Mouse (Mus musculus) megakaryocyte, adult 5-6 weeks (primary cell): ENCODE data around the gene Cebpa. TPM values are rescaled to one million over a fixed set of nuclear protein-coding genes. Genes with fewer than 3 reads are reported as not detected.

Experiments
- ATAC-seq: 2 replicates; pipeline ENCODE4 v1.8.0; 2016; ENCODE audit warnings: mild to moderate bottlenecking, inconsistent platforms; ENCODE audit not compliant: poor library complexity, severe bottlenecking
- total RNA-seq, 2 experiments: library from RNA; stranded (forward) in 1 of 2; stranded (reverse) in 1 of 2; fragments of 153-499, 151-499 nt in 1 of 2; fragments of 221-1000, 200-1000 nt in 1 of 2; gene quantifications; 2 replicates each; pipeline versions ENCODE4 v1.2.3 to v1.2.4; 2015 to 2017

Gene Cebpa
- total RNA-seq (2015) (48.7 and 57.0 TPM in 2 replicates), total RNA-seq (2017) (21.7 and 22.4 TPM in 2 replicates)

DNA sequence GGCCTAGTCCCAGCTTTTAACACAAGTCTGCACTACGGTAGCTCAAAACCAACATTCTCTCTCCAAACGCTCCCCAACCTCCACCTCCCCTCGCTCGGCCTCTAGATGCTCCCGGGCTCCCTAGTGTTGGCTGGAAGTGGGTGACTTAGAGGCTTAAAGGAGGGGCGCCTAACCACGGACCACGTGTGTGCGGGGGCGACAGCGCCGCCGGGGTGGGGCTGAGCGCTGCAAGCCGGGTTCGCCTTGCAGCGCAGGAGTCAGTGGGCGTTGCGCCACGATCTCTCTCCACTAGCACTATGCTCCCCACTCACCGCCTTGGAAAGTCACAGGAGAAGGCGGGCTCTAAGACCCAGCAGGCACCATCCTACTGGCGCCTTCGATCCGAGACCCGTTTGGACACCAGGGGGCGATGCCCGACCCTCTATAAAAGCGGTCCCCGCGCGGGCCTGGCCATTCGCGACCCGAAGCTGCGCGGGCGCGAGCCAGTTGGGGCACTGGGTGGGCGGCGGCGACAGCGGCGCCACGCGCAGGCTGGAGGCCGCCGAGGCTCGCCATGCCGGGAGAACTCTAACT lies at the start of gene Cebpa:
TSS of gene Cebpa (plus strand) at position 453 of the 573 bp plus-strand sequence.
- peak; percentile 77 for ATAC-seq

DNA sequence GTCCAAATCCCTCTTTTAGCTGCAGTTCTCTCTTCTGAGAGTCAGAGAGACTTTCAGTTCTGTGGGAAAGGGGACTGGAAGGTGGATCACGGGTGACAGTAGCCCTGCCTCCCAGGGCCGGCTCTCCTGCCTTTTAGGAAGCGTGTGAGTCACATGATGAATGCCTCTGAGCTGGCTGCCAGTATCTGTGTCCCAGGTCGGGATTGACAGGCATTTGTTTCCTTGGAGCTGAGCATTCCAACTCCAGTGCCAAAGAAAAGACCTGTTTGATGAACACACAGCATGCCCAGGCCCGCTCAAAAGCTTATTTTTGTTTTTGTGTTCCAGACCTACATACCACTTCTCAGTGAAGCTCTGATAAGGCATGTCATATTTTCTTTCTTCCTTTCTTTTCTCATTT lies 42.4 kb upstream of the Cebpa start:
- ATAC-seq, result no peak

DNA sequence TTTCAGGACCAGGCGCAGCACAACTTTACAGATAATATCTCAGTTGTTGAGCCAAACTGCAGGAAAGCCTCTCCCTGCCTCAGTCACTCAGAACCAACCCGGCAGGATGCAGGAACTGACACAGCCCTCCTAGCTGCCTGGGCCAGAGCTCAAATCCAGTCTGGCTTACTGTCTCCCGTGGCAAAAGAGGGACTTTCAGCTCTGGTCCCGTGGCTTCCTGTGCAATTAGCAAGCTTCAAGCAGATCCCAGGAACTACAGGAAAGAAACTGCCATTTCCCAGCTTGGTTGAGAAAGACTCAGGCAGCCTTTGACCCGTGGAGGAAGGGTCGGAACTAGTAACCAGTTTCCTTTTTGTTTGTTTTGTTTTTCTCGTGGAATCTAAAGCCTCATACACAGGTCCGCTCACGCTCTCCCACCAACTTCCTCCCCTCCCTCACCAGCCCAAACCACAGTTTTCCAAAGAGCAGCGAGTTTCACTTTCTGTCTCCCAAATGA lies 38.2 kb upstream of the Cebpa start:
- peak; percentile 58 for ATAC-seq

DNA sequence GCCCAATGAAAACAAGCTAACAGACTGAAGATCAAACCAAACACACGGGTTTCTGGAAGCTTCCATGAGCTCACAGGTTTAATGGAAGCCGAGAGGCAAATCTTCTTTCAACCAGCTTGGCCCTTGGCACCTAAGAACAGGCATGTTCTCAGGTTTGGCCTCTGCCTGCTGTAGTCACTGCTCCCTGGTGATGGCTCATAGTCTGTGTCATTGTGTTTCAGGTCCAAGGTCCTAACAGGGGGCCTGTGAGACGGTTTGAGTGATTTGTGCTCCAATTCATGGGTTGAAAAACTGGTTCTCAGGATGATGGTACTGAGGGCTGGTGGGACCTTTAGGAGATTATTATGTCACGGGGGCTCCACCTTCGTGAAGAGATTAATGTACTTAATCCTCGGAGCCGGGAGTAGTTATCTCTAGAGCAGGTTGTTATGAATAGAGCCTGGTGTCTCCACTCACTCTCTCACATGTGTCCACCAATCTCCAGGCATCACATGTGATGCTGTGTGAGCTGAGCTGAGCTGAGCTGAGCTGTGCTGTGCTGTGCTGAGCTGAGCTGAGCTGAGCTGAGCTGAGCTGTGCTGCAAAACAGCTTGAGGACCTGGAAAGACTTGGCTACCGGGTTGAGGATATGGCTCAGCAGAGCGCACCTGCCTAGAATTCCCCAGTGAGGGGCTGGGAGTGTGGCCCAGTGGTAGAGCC lies 37.5 kb upstream of the Cebpa start:
- no peak for ATAC-seq

DNA sequence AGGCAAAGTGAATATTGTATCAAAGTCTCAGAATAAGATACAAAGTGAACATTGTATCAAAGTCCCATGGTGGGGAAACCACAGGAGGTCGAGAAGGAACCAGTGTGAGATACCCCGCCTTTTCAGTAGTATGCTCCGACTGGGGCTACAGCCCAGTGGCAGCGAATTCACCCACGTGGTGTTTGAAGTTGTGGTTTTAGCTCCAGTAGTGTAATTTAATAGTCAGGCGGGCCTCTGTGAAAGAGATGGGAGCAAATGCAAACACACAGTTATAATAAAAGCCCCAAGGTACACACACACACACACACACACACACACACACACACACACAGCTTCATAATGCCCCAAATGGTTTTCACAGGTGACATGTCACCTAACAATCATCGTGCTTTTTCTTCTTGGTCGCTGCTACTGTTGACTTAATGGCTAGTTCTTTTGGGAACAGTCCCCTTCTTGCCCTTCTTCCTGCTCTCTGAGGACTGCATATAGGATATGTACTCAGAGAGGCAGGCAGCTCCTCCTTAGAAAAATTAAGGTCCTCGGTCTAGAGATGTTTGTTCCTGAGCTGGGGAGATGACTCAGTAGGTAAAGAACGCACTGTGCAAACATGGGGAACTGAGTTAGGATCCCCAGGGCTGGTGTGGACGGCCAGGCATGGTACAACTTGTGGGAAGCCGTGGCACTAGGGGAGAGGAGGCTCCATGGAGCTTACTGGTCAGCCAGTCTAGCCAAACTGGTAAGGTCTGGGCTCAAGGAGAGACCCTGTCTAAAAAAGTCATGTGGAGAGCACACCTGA lies 34.3 kb upstream of the Cebpa start:
- ATAC-seq, result no peak

DNA sequence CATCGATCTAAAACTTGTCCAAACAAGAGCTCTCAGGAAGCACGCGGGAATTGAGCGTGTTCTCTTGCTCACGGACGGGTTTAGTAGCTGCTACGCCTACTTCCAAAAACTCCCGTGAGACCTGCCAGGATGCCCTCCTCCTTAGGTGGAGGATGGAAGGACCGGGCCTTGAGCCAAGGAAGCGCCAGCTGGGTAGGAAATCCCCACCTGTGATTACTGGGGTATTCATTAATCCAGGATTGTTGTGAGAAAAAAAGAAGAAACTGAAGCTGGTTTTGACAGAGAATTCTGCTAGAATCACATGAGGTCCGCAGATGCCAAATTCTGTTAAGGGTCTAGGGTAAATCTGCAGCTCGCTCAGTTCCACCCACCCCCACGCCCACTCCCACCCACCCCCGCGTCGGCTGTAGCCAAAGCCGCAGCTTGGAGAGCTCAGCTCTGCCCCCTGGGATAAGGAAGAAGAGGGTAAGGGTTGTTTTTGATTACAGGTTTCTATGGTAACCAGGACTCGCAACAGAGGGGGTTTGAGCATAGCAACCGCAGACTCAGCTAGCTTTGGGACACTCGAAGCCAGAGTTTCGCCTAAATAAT lies 32.7 kb upstream of the Cebpa start:
- peak; percentile 38 for ATAC-seq

DNA sequence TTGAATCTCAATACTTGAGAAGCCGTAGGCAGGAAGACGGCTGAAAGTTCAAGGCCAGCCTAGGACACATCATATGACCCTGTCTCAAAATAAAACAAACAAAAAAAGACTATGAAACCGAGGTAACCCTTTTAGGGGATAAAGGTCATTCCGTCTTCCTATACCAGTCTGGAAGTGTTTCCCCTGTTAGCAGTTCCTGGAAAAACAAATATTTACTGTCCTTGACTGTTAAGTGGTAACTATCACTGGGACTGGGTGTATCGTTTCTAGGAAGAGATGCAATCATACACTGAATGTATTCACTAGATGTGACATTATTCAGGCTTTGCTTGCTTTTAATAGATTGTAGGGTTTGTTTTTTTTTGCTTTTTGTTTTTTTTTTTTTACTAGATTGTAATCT lies 28.5 kb upstream of the Cebpa start:
- no peak for ATAC-seq

DNA sequence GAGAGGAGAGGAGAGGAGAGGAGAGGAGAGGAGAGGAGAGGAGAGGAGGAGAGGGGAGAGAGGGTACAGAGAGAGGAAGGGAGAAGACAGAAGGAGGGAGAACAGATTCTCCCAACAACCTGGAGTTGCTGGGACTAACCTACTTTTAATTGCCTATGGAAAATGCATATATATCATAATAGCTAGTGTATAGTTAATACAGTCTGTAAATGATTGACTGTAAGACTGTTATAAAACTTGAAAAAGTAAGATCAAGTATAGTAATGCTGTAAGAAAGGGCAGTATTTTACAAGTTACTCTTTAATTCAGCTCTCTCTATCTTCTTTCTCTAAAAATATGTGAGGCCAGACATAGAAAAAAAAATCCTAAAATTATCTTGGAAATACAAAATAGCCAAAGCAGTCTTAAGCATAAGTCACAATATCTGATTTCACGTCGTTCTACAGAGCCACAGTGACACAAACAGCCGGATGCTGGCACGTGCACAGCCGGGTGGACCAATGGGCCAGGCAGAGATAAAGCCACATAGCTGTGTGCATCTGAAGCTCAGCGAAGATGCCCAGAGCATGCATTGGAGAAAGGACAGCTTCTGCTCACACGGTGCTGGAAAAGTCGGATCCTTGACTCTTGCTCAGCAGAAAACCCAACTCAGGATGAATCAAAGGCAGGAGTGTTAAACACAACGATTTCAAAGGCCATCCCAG lies 24.0 kb upstream of the Cebpa start:
- no peak for ATAC-seq

DNA sequence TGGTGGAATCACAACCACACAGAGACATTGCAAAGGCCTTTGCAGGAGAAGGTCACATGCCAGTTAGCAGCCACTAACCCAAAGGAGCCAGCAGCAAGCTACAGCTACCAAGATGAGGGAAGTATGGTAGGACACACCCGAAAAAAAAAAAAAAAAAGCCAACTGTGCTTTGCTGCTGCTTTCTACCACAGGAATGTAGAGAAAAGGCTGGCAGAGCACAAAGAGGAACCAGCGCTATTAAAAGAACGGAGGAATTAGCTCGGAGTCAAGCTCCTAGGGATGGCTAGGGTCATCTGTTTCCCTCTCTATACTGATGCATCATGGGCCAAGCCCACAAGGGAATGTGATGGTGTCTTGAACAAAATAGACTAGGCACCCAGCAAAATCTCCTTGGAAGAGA lies 20.3 kb upstream of the Cebpa start:
- ATAC-seq, result peak; percentile 94

DNA sequence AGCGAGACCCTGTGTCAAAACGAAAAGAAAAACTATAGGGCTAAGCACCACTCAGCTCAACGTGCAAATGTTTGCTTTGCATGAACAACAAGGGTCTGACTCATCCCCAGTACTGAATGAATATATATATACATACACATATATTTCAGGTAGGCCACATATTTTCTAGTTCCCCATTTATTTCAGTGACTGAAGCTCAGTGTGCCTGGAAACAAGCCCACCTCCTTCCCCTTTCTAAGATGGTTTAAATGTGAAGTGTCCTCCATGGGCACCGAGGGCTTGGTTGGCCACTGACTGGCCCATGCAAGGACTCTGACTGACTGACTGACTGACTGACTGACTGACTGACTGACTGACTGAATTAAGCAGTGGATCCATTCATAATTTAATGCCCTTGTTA lies 19.6 kb upstream of the Cebpa start:
- ATAC-seq, result peak; percentile 48

DNA sequence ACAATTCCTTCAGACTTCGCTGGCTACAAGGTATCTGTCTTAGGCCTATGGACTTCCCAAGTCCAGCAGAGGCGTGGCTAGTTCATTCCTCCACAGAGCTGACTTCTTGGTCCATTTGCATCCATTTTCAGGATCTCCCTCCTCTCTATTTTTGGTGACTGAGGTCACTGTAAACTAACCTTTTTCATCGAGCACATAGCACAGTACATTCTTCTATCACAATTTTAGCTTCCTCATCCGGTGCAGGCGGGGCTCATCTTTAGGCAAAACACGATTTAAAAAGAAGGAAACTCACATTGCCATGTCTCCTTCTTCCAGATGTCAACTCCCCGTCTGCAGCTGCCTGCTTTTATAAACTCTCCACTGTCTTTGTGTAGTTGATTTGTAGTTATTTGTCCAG lies 12.5 kb upstream of the Cebpa start:
- peak; percentile 43 for ATAC-seq

DNA sequence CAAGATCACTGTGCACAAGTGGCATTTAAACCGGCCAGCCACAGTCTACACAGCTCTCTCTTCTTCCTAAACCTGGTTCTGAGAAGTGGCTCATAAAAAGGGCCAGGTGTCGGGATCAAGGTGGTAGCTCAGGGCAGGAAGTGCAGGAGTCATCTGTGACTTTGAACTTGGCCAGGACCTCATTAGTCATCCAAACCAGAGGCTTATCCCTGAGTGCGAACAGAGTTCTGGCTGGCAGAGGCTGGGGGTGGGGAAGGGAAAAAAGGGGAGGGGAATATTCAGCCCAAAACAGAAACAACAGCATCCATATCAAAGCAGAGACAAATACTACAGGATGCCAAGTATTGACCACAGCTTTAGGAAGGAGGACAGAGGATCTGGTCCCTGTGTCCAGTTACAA lies 11.5 kb upstream of the Cebpa start:
- no peak for ATAC-seq

DNA sequence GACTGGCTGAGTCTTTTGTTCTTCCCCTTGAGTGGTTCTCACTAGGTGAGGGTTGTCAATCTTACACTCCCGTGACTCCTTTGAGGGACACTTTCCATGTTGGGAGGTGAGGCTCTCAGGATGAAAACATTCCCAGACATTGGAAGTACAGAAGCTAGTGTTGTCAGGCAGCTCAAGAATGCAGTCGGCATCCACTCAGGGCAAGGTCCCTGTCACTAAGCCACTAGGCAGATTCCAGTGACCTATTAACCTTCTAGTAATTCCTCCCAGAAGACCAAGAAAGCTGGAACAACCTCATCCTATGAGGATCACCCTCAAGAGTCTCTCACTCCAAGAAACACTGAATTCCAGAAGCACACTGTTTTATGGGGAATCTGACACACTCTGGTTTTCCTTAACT lies 11.0 kb upstream of the Cebpa start:
- no peak for ATAC-seq

DNA sequence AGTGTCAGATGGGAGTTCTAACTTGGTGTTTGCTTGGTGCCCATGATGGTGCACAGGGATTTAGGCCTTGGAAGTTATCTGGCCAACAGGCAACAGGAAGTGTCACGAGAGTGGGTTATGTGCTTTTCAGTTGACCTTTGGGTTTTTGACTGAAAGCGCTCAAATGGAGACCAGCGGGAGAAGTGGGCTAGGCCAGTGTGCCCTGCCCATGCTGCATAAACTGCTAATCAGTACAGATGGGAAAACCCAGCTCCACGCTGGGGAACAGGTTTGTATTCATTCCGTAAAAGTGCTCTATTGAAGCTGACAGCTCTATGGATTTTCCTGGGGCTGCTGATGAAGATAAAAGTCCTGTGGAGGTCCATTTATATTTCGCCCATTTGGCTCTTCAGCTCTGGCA lies 10.4 kb upstream of the Cebpa start:
- no peak for ATAC-seq

DNA sequence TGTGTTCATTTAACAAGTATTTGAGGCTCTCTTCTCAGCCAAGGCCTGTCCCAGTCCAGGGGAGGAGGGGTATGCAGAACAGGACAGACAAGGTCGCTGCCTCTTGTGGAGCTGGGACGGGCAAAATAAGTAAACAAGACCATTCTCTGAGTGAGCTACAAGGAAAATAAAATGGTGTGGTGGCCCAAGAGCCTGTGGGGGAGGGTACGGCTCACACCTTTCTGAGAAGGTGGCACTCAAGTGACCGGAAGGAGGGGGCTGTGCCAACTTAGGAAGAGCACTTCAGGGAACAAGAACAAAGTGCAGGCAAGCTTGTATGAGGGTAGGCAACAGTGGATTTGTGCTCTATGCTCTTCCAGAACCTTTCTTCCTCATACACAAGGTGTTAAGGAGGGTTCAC lies 6.0 kb upstream of the Cebpa start:
- no peak for ATAC-seq

DNA sequence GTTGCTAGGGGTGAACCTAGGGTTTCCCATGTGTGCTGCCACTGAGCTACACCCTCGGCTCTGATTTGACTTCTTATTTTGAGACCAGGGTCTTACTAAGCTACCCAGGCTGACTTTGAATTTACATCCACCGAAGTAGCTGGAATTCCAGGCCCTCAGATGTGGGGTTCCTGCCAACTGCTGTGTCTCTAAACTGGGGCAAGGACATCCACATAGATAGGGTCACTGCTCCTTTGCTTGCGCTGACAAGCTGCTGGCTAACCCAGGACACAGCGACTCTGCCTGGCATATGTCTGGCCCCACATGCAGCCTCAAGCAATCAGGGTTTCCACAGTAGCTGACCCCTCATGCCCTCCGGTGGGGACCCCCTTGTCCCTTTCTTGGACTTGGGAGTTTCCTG lies 5.4 kb upstream of the Cebpa start:
- ATAC-seq, result no peak

DNA sequence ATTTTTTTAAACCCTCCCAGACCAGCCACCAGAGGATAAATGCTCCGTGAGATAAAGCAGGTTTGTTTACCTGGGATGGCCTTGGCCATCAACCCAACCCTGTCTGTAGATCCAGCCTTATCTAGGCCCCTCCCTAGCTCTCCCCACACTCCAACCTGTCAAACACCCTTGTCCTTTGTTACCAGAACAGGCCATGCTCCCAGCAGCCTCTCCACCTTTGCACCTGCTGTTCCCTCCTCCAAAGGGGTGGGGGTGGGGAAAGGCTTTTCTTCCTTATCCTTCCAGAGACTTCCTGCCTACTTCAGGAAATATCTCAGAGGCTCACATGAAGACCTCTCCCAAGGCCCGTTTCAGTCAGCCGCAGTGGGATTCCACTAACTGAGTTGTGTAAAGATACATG lies 2.6 kb upstream of the Cebpa start:
- no peak for ATAC-seq

DNA sequence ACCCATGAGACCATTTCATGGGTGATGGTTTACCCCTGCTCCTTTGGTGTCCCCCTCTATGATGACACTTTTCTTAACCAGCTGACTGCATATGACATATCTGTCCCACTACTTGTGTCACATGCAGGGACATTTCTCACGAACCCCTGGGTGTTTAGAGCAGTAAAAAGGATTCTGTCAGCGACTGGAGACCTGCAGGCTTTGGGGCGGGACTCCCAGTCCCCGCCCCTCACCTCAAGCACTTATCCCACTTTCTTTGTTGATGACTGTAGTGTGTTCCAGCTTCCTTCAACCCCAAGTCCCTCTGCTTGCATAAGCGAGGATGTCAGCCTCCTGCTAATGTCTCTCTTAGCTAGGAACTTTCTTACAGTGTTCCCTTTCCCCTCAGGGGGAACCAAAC lies 2.0 kb upstream of the Cebpa start:
- no peak for ATAC-seq

DNA sequence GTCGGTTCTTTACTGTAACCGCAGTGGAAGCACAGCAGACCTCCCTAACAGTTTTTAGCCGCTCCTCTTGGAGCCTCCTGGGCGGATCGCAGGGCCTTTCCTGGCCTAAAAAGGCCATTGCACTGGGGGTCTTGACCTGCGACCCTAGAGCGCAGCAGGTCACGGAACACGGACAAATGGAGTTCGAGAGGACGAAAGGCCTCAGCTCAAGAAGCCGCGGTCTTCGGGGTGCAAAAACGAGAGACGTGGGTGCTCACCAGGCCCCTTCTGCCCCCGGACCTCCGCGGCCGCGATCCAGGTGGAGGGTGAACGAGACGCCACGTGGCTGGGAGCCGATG lies 1.4 kb upstream of the Cebpa start:
- ATAC-seq, result no peak

DNA sequence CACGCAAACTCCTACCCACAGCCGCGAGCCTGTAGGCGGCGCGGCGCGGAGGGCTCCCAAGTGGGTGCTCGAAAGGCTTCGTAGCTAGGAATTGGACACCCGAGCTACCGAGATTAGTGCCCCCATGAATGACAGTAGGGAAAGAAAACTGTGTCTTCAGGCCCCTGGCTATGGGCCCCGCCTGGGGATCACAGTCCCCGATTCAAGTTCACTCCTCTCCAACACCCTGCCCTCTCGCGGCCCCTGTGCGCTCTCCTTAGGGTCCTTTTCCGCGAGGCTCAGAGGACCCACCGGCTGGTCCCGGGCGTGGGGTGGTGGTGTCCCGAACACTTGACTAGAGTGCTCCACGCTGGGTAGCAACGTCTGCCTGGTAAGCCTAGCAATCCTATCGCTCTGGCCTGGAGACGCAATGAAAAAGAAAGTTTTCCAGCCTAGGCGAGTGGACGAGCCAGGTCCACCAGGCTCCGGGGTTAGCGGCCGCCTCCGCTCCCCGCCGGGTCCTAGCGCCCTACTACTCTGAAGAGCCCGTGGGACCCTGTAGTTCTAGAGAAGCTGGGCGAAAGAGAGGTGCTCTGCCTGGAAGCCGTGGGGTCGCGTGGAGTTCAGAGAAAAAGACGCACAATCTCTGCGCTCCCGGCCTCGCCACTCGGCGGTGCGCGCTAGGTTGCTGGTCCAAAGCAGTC lies 853 bp upstream of the Cebpa start:
- peak; percentile 38 for ATAC-seq
